Mouse (Mus musculus) kidney, adult 2 months (tissue): ENCODE results near the gene Esyt2. TPM values are rescaled to one million over a fixed set of nuclear protein-coding genes. Genes with fewer than 3 reads are reported as not detected.

Experiments
- DNase-seq: peaks from one replicate; pipeline ENCODE4 v3.0.0; 2021
- H3K27ac ChIP-seq: fragments of 200-500 bp; 2 replicates; pipeline ENCODE4 v1.5.1; 2012; ENCODE audit warnings: low read depth, low read length, control low read depth, inconsistent platforms; ENCODE audit not compliant: insufficient read depth
- H3K27me3 ChIP-seq: fragments of 200-500 bp; replicated peaks from 2 replicates; pipeline ENCODE4 v1.6.1; 2012; ENCODE audit warnings: mild to moderate bottlenecking, moderate library complexity, low read length, inconsistent platforms; ENCODE audit not compliant: control insufficient read depth, insufficient read depth
- H3K36me3 ChIP-seq: fragments of 200-500 bp; 2 replicates; pipeline ENCODE4 v1.6.1; 2012; ENCODE audit warnings: mild to moderate bottlenecking, moderate library complexity, low read length, inconsistent platforms; ENCODE audit not compliant: control insufficient read depth, insufficient read depth
- H3K4me1 ChIP-seq: fragments of 200-500 bp; 2 replicates; pipeline ENCODE4 v1.6.1; 2011; ENCODE audit warnings: low read length; ENCODE audit not compliant: control insufficient read depth, insufficient read depth
- H3K4me3 ChIP-seq: fragments of 200-500 bp; 2 replicates; pipeline ENCODE4 v1.5.1; 2011; ENCODE audit warnings: mild to moderate bottlenecking, low read depth, low read length, control low read depth; ENCODE audit not compliant: insufficient read depth
- CTCF ChIP-seq: fragments of 200-500 bp; conservative IDR thresholded peaks from 2 replicates; pipeline ENCODE4 v1.5.1; 2011; ENCODE audit warnings: low read depth, mild to moderate bottlenecking, control low read depth, low read length, moderate library complexity, mixed read lengths; ENCODE audit not compliant: insufficient read depth, insufficient read length
- POLR2A ChIP-seq: fragments of 200-500 bp; IDR thresholded peaks from one replicate; pipeline ENCODE4 v1.6.1; 2011; ENCODE audit warnings: low read depth, low read length, control low read depth
- whole genome bisulfite sequencing: fragments of 180-500 bp; shearing (Covaris S2); methylation state at CpG from one replicate; pipeline ENCODE4 v1.1.7; 2018; 5-methylcytosine and 5-hydroxymethylcytosine counted together
- polyA plus RNA-seq: library from polyadenylated mRNA; depleted of rRNA; stranded (reverse); fragments of >200 nt; gene quantifications from 2 replicates; pipeline ENCODE4 v1.2.3, GENCODE M21; 2012

The Esyt2 gene
- polyA plus RNA-seq, 1 experiment: 8.8 TPM

DNA sequence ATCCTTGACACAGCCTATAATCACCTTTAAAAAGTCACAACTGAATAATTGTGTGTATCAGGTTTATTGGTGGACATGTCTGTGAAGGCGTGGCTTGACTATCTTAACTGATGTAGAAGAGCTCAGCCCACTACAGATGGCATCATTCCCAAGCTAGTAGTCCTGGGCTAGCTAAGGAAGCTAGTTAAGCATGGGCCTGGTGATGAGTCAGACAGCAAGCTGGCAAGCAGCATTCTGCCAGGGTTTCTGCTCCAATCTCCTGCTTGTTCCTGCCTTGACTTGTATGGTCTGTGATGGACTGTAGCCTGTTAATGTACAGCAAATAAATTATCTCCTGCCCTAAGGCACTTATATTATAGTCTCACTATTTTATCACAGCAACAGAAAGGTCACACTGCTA is 36.4 kb upstream of the Esyt2 start:
- peaks cover 3% of the 10 kb centered on the region; the same call in 1 of the 2 replicates for H3K36me3 ChIP-seq
- H3K4me1 ChIP-seq: no peaks in the 10 kb centered on the region
- H3K4me3 ChIP-seq: no peak overlapping the region
- H3K27me3 ChIP-seq: no peaks in the 10 kb centered on the region
- no peak overlapping the region for H3K27ac ChIP-seq
- TF ChIP-seq CTCF: no peak
- no peak for TF ChIP-seq POLR2A
- DNase-seq: no peak
- 81% methylated on average over 1 of the region's 1 CpGs for WGBS

DNA sequence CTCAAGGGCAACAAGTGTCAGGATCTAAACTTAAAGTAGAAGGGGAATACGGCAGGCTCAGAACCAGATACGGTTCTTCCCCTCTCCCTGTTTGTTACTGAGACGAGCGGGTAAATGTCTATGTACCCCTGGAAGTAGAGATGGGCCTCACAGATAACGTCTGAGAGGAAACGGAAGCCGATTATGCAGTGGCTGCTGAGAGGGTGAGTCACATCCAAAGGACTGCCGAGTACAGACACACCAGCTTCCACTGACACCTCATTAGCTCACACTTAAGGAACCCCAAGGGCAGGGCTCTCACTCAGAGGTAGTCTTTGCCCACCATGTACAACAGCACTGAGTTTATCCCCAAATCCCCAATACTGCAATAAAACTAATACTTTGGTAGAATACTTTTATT is 26.3 kb upstream of the Esyt2 start:
- TF ChIP-seq POLR2A (no peak), CTCF (no peak)
- H3K4me1 ChIP-seq: no peaks in the 10 kb centered on the region
- H3K27ac ChIP-seq: no peak overlapping the region
- no peaks in the 10 kb centered on the region for H3K36me3 ChIP-seq
- WGBS: 58% methylated on average over 8 of the region's 8 CpGs
- no peak overlapping the region for H3K4me3 ChIP-seq
- no peak for DNase-seq
- no peaks in the 10 kb centered on the region for H3K27me3 ChIP-seq

DNA sequence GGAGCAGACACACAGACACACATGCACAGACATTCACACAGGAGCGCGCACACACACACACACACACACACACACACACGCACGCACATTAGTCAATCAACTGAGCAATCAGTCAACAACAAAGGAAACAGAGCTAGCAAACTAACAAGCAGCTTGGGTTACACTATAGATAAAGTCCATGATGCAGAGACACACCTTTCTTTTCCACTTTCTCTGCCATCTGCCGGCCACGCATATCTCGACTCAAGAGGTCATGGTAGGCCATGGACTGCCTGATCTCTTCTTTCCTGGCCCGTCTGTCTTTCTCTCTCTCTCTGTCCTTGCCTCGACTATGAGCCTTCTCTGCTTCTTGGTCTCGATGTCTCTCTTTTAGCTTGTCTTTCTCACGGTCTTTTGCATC is 25.4 kb upstream of the Esyt2 start:
- no peak for TF ChIP-seq POLR2A
- no peak for TF ChIP-seq CTCF
- no peaks in the 10 kb centered on the region for H3K4me1 ChIP-seq
- no peak overlapping the region for H3K27ac ChIP-seq
- no peak for DNase-seq
- no peaks in the 10 kb centered on the region for H3K36me3 ChIP-seq
- H3K4me3 ChIP-seq: no peak overlapping the region
- H3K27me3 ChIP-seq: no peaks in the 10 kb centered on the region
- WGBS: 84% methylated on average over 11 of the region's 11 CpGs

DNA sequence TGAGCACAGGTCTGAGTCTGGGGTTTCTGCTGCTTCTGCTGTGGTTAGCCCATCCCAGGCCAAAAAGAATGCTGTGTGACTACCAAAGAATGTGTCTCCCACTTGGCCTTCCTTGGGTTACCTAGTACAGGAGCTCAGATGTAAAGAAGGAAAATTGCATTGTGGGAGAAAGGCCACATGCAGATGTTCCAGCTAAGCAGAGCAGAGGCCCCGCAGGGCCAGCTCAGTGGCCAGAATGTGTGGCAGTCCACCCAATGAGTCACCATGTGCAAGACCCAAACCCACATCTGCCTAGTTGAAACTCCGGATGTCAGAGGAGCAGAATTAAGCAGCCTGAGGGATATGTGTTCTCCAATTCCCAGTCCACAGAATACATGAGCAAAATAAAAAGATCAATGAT is 22.7 kb upstream of the Esyt2 start:
- 90% methylated on average over 2 of the region's 2 CpGs for WGBS

DNA sequence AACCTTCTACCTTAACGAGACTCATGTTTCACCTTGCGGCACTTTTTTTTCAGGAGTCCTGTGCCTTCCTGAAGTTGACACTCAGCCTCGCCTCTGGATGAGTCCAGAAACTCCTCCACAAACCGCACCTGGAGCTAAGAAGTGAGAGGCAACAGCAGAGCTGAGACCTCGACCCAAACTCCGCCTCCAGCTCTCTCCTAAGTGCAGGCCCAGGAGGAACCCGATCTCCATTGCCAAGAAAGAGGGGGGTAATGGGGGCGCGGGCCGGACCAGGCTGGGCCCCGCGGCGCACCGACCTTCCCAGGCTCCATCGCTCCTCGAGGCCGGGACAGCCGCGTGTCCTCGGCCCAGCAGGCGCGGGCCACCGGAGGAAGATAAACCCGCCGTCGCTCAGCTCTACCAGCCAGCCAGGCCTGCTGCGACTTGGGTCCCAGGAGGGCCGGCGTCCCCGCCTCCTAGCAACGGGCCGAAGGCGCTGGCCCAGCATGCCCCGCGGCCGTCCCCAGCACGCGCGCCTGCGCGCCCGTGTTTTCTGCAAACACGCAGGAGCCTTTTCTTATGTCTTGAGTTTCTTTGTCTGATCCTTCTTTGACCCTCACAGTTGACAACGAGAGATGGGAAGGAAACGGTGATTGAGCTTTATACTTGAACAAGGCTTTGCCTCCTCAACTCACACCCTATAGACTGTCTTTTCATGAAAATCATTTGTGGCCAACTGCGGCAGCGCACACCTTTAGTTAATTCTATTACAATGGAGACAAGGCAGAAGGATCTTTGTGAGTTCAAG is 18.2 kb upstream of the Esyt2 start, which contains the start of gene Wdr60:
Wdr60 (minus strand) TSS at position 468 of the 787 bp plus-strand sequence.
- Histone ChIP-seq H3K4me1 (no peaks in the 10 kb centered on the region), H3K36me3 (no peaks in the 10 kb centered on the region), H3K4me3 (peak within 1 kb of the TSS; percentile 94), H3K27ac (peak within 1 kb of the TSS; percentile 42; the same call in 1 of the 2 replicates), H3K27me3 (no peaks in the 10 kb centered on the region; the same call in 1 of the 2 replicates)
- DNase-seq: peak; percentile 93
- 3% methylated on average over 47 of the region's 47 CpGs for WGBS
- TF ChIP-seq POLR2A: no peak
- no peak for TF ChIP-seq CTCF

More for the DNA sequence above, 22.7 kb upstream of the Esyt2 start:
- TF ChIP-seq POLR2A (no peak), CTCF (no peak)
- Histone ChIP-seq H3K4me3 (no peak overlapping the region), H3K4me1 (no peaks in the 10 kb centered on the region), H3K27me3 (no peaks in the 10 kb centered on the region), H3K36me3 (no peaks in the 10 kb centered on the region), H3K27ac (no peak overlapping the region)
- DNase-seq: no peak

DNA sequence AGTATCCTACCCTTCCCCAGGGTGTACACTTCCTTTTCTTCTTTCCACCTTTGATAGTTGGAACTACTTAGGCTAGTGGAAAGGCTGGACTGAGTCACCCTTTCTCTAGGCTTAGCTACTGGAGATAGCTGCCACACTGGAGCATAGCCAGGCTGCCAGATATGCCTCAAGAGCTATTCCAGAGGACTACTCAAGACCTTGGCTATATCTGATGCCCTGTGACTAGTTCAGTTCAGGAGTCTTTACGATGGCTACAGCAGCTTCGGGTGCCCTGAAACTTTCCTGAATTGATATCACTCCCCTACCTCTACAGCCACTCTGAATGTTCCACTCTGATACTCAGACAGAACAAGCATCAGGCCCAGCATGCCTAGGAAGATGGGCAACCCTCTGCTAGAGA is 16.2 kb upstream of the Esyt2 start:
- Histone ChIP-seq H3K27ac (no peak overlapping the region), H3K27me3 (no peaks in the 10 kb centered on the region; the same call in 1 of the 2 replicates), H3K36me3 (no peaks in the 10 kb centered on the region), H3K4me1 (no peaks in the 10 kb centered on the region), H3K4me3 (no peak overlapping the region)
- no peak for DNase-seq
- TF ChIP-seq CTCF: no peak
- no peak for TF ChIP-seq POLR2A
- 89% methylated on average over 2 of the region's 2 CpGs for WGBS

- Histone ChIP-seq H3K27me3 (no peaks in the 10 kb centered on the region; the same call in 1 of the 2 replicates), H3K36me3 (no peaks in the 10 kb centered on the region), H3K4me1 (no peaks in the 10 kb centered on the region), H3K27ac (no peak overlapping the region), H3K4me3 (no peak overlapping the region)
- WGBS: 85% methylated on average over 2 of the region's 2 CpGs
- no peak for DNase-seq
- TF ChIP-seq POLR2A (no peak), CTCF (no peak)
These were observed 15.7 kb upstream of the Esyt2 start for GRCm38 (mm10) chr12:116265275-116265674.
